Mouse (Mus musculus): ENCODE results near the gene Arrb2. TPM values are rescaled to one million over a fixed set of nuclear protein-coding genes. Genes with fewer than 3 reads are reported as not detected.

The Arrb2 gene
- polyA plus RNA-seq, 1 experiment from 2014 or later: 32.7 TPM

- H3K4me3 ChIP-seq: no peak overlapping the region
- no peaks in the 10 kb centered on the region for H3K27me3 ChIP-seq (ENCODE audit: insufficient read depth, poor library complexity, severe bottlenecking)
- no peaks in the 10 kb centered on the region for H3K36me3 ChIP-seq
- H3K9me3 ChIP-seq: no peaks in the 10 kb centered on the region
- no peak for DNase-seq (ENCODE audit: low spot score)
- 85% methylated on average over 12 of the region's 12 CpGs for WGBS
- H3K27ac ChIP-seq: no peak overlapping the region
- H3K4me1 ChIP-seq (replicated peaks): no peaks in the 10 kb centered on the region
Observed at GRCm38 (mm10) chr11:70474872-70475534, 42.6 kb downstream of the Arrb2 start.

- Histone ChIP-seq H3K9me3 (no peaks in the 10 kb centered on the region), H3K36me3 (no peaks in the 10 kb centered on the region), H3K4me1 (replicated peaks) (peaks cover 5% of the 10 kb centered on the region; the same call in 1 of the 2 replicates), H3K4me3 (no peak overlapping the region), H3K27ac (no peak overlapping the region), H3K27me3 (ENCODE audit: insufficient read depth, poor library complexity, severe bottlenecking) (no peaks in the 10 kb centered on the region)
- DNase-seq (ENCODE audit: low spot score): no peak
- WGBS: 62% methylated on average over 2 of the region's 2 CpGs
Observed at GRCm38 (mm10) chr11:70485498-70485897, 53.1 kb downstream of the Arrb2 start.

DNA sequence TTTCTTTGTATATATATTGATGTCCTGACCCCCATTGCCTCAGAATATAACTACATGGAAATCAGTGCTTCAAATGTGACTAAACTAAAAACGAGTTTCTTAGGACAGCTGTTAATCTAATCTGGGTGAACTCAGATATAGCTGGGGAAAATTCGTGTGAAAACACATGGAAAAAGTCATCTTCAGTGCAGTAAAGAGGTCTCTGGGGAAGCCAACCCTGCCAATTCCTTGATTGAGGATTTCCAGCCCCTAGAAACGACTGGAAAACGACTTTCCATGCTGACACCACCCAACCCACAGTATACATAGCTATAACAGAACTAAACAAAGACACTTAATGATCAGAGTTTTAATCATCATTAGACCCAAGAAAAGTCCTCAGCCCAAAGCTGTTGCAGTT is 55.4 kb downstream of the Arrb2 start:
- Histone ChIP-seq H3K9me3 (no peaks in the 10 kb centered on the region), H3K27ac (no peak overlapping the region), H3K4me3 (no peak overlapping the region), H3K36me3 (no peaks in the 10 kb centered on the region), H3K4me1 (replicated peaks) (peaks cover 2% of the 10 kb centered on the region; the same call in 1 of the 2 replicates), H3K27me3 (ENCODE audit: insufficient read depth, poor library complexity, severe bottlenecking) (no peaks in the 10 kb centered on the region)
- WGBS: 63% methylated on average over 4 of the region's 4 CpGs
- no peak for DNase-seq (ENCODE audit: low spot score)

DNA sequence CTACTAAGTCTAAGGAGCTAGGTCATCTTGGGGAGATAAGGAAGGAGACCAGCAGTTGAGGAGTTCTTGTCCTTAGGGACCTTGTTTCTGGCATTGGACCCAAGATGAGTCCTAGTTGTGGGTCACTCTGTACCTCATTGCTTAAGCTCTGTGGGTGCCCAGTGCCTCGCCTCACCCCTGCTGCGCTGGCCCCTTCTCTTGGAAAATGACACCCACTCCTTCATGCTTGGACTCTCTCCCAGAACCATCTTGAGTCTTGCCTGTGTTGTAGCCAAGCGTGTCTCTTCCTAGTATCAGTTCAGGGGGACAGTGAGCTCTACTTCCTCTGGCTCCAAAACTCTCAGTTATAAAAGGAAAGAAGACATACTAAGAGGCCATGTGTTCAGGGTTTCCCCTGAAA is 56.7 kb downstream of the Arrb2 start:
- H3K4me3 ChIP-seq: no peak overlapping the region
- H3K27me3 ChIP-seq (ENCODE audit: insufficient read depth, poor library complexity, severe bottlenecking): no peaks in the 10 kb centered on the region
- no peaks in the 10 kb centered on the region for H3K36me3 ChIP-seq
- no peak overlapping the region for H3K27ac ChIP-seq
- DNase-seq (ENCODE audit: low spot score): no peak
- no peaks in the 10 kb centered on the region for H3K4me1 ChIP-seq (replicated peaks)
- WGBS: 91% methylated on average over 3 of the region's 3 CpGs
- no peaks in the 10 kb centered on the region for H3K9me3 ChIP-seq

DNA sequence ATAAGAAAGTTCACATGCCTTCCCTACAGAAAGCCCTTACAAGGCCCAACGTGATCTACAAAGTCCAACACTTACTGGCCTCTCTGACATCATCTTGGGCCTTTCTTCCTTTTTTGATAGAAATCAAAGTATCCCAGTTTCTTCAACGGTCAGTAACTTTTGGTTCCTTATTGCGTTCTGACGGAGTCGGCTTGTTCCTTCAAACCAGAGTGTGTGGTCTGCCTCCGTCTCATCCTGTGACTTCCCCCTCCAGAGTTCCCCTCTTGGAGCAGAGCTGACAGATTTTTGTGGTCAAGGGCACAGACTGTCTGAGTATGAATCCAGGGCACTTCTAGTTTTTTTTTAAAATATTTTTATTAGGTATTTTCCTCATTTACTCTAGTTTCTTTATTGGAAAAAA is 57.2 kb downstream of the Arrb2 start:
- Histone ChIP-seq H3K36me3 (no peaks in the 10 kb centered on the region), H3K27ac (no peak overlapping the region), H3K9me3 (no peaks in the 10 kb centered on the region), H3K4me1 (replicated peaks) (no peaks in the 10 kb centered on the region), H3K4me3 (no peak overlapping the region), H3K27me3 (ENCODE audit: insufficient read depth, poor library complexity, severe bottlenecking) (no peaks in the 10 kb centered on the region)
- no peak for DNase-seq (ENCODE audit: low spot score)
- 88% methylated on average over 6 of the region's 6 CpGs for WGBS

Other genes starting within 250 kb of the Arrb2 start
- 0.93 and 1.5 TPM in 2 replicates for gene Slc16a11, start 219.9 kb upstream of the Arrb2 start, polyA plus RNA-seq (2016; fragmentation: Nextera tagmentation; extraction: Ambion mirVana)
- gene Slc16a13, start 211.6 kb upstream of the Arrb2 start, polyA plus RNA-seq (2016; fragmentation: Nextera tagmentation; extraction: Ambion mirVana): 15.7 and 18.0 TPM in 2 replicates
- gene Bcl6b, start 202.8 kb upstream of the Arrb2 start, polyA plus RNA-seq (2016; fragmentation: Nextera tagmentation; extraction: Ambion mirVana): 5.5 and 5.6 TPM in 2 replicates
- gene 0610010K14Rik, start 194.7 kb upstream of the Arrb2 start, polyA plus RNA-seq (2016; fragmentation: Nextera tagmentation; extraction: Ambion mirVana): 240 and 261 TPM in 2 replicates
- 10.0 and 14.5 TPM in 2 replicates for gene Gm21988, start 192.8 kb upstream of the Arrb2 start, polyA plus RNA-seq (2016; fragmentation: Nextera tagmentation; extraction: Ambion mirVana)
- 125 and 171 TPM in 2 replicates for gene Rnasek, start 192.8 kb upstream of the Arrb2 start, polyA plus RNA-seq (2016; fragmentation: Nextera tagmentation; extraction: Ambion mirVana)
- 2.4 and 3.7 TPM in 2 replicates for gene Alox12, start 177.3 kb upstream of the Arrb2 start, polyA plus RNA-seq (2016; fragmentation: Nextera tagmentation; extraction: Ambion mirVana)
- gene Alox12e, start 110.0 kb upstream of the Arrb2 start, polyA plus RNA-seq (2016; fragmentation: Nextera tagmentation; extraction: Ambion mirVana): not detected in 2 replicates
- gene Alox15, start 80.6 kb upstream of the Arrb2 start, polyA plus RNA-seq (2016; fragmentation: Nextera tagmentation; extraction: Ambion mirVana): 0.06 and 0.16 TPM in 2 replicates
- 50.6 and 53.0 TPM in 2 replicates for gene Pelp1, start 22.6 kb upstream of the Arrb2 start, polyA plus RNA-seq (2016; fragmentation: Nextera tagmentation; extraction: Ambion mirVana)
- 48.3 and 49.2 TPM in 2 replicates for gene Med11, start 19.3 kb downstream of the Arrb2 start, polyA plus RNA-seq (2016; fragmentation: Nextera tagmentation; extraction: Ambion mirVana)
- gene Zmynd15, start 26.8 kb downstream of the Arrb2 start, polyA plus RNA-seq (2016; fragmentation: Nextera tagmentation; extraction: Ambion mirVana): 0.25 and 0.30 TPM in 2 replicates
- 0.31 and 0.41 TPM in 2 replicates for gene Cxcl16, start 27.3 kb downstream of the Arrb2 start, polyA plus RNA-seq (2016; fragmentation: Nextera tagmentation; extraction: Ambion mirVana)
- 0.52 TPM in 1 of 2 replicates, not detected in the other for gene Tm4sf5, start 72.6 kb downstream of the Arrb2 start, polyA plus RNA-seq (2016; fragmentation: Nextera tagmentation; extraction: Ambion mirVana)
- gene Vmo1, start 82.0 kb downstream of the Arrb2 start, polyA plus RNA-seq (2016; fragmentation: Nextera tagmentation; extraction: Ambion mirVana): 0.34 TPM in 1 of 2 replicates, not detected in the other
- 0.35 and 0.47 TPM in 2 replicates for gene Gltpd2, start 86.6 kb downstream of the Arrb2 start, polyA plus RNA-seq (2016; fragmentation: Nextera tagmentation; extraction: Ambion mirVana)
- gene Psmb6, start 92.7 kb downstream of the Arrb2 start, polyA plus RNA-seq (2016; fragmentation: Nextera tagmentation; extraction: Ambion mirVana): 1,108 and 1,160 TPM in 2 replicates
- gene Gm40193, start 100.3 kb downstream of the Arrb2 start, polyA plus RNA-seq (2016; fragmentation: Nextera tagmentation; extraction: Ambion mirVana): not detected in 2 replicates
- 3.8 and 4.1 TPM in 2 replicates for gene Pld2, start 107.4 kb downstream of the Arrb2 start, polyA plus RNA-seq (2016; fragmentation: Nextera tagmentation; extraction: Ambion mirVana)
- 12.6 and 14.6 TPM in 2 replicates for gene Mink1, start 130.2 kb downstream of the Arrb2 start, polyA plus RNA-seq (2016; fragmentation: Nextera tagmentation; extraction: Ambion mirVana)
- gene 4930544D05Rik, start 183.2 kb downstream of the Arrb2 start, polyA plus RNA-seq (2016; fragmentation: Nextera tagmentation; extraction: Ambion mirVana): not detected in 2 replicates
- not detected in 2 replicates for gene Chrne, start 186.6 kb downstream of the Arrb2 start, polyA plus RNA-seq (2016; fragmentation: Nextera tagmentation; extraction: Ambion mirVana)
- 0.34 and 0.80 TPM in 2 replicates for gene Gp1ba, start 206.5 kb downstream of the Arrb2 start, polyA plus RNA-seq (2016; fragmentation: Nextera tagmentation; extraction: Ambion mirVana)
- gene Rnf167, start 214.6 kb downstream of the Arrb2 start, polyA plus RNA-seq (2016; fragmentation: Nextera tagmentation; extraction: Ambion mirVana): 90.6 and 97.1 TPM in 2 replicates
- gene Slc25a11, start 214.8 kb downstream of the Arrb2 start, polyA plus RNA-seq (2016; fragmentation: Nextera tagmentation; extraction: Ambion mirVana): 144 and 155 TPM in 2 replicates
- 1,872 and 1,874 TPM in 2 replicates for gene Pfn1, start 222.0 kb downstream of the Arrb2 start, polyA plus RNA-seq (2016; fragmentation: Nextera tagmentation; extraction: Ambion mirVana)
- gene Eno3, start 224.6 kb downstream of the Arrb2 start, polyA plus RNA-seq (2016; fragmentation: Nextera tagmentation; extraction: Ambion mirVana): 39.3 and 53.3 TPM in 2 replicates
- 185 and 191 TPM in 2 replicates for gene Spag7, start 236.8 kb downstream of the Arrb2 start, polyA plus RNA-seq (2016; fragmentation: Nextera tagmentation; extraction: Ambion mirVana)

All from hindbrain, embryonic 10.5 days (tissue).